Mouse (Mus musculus): ENCODE results near the gene Cst11.

DNA sequence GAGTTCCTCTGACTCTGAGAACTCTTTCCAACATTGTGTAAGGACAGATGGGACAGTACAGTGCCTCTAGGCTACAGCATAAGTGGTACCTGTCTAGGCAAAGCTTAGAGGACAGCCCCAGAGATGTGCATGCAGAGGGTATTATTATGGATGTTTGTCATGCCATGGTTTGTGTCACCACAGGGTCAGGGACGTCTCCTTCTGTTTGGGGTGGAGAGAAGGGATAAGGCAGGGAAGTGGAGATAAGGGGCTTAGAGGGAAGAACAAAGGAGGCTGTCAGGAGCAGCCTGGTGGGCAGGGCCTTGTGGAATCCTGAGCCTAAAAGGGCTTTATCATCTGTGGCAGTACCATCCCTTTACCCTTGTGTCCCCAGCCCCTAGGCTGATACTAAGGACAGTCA, 10.4 kb upstream of the Cst11 start, which contains the start of gene 8030411F24Rik:
- no peak for TF ChIP-seq RCOR1 (IDR thresholded peaks at IDR 0.05; ENCODE audit: low read depth, low read length)
- no peak for TF ChIP-seq POLR2A (IDR thresholded peaks at IDR 0.05; ENCODE audit: control insufficient read depth in 1 of 2, insufficient read depth in 1 of 2, low read depth in 1 of 2, low read length in 2 of 2, poor library complexity in 1 of 2)
- TF ChIP-seq EP300 (IDR thresholded peaks at IDR 0.05; ENCODE audit: low read depth in 1 of 2, low read length in 2 of 2), result no peak
- TF ChIP-seq NELFE (IDR thresholded peaks at IDR 0.05; ENCODE audit: low read depth, low read length), result no peak
- no peak for TF ChIP-seq E2F4 (IDR thresholded peaks at IDR 0.05; ENCODE audit: borderline replicate concordance, low read depth, low read length)
- TF ChIP-seq MAX (IDR thresholded peaks at IDR 0.05; ENCODE audit: low read length), result no peak
- TF ChIP-seq TCF12 (IDR thresholded peaks at IDR 0.05; ENCODE audit: low read depth, low read length), result no peak
- TF ChIP-seq CHD2 (IDR thresholded peaks at IDR 0.05; ENCODE audit: low read length), result no peak
- no peak for TF ChIP-seq GABPA (IDR thresholded peaks at IDR 0.05; ENCODE audit: low read depth, low read length)

Data from MEL (cell line).